Mouse (Mus musculus): Measurements from ENCODE around the gene Mttp.

- TF ChIP-seq POLR2A (IDR thresholded peaks at IDR 0.05; ENCODE audit: borderline replicate concordance, extremely low read depth, insufficient read depth, insufficient read length, poor library complexity, severe bottlenecking) (no peak), CTCF (IDR thresholded peaks at IDR 0.05; ENCODE audit: borderline replicate concordance, extremely low read depth, insufficient read depth, insufficient read length) (no peak)
Observed at GRCm38 (mm10) chr3:138083073-138083637, 61.6 kb downstream of the Mttp start.
